Mouse (Mus musculus) intestine, postnatal 0 days (tissue): ENCODE data around the gene Meioc. TPM values are rescaled to one million over a fixed set of nuclear protein-coding genes. Genes with fewer than 3 reads are reported as not detected.

Experiments
- ATAC-seq: fragments of 200-750 bp; cut with Nextera tagmentation; 2 replicates; pipeline ENCODE4 v1.8.0; 2017; ENCODE audit warnings: mild to moderate bottlenecking, moderate TSS enrichment, moderate library complexity
- H3K27ac ChIP-seq: fragments of 300-500 bp; sonication (generic); 2 replicates; pipeline ENCODE4 v1.5.1; 2014; ENCODE audit warnings: mild to moderate bottlenecking, low read depth, low read length, moderate library complexity
- H3K27me3 ChIP-seq: fragments of 300-500 bp; sonication (generic); replicated peaks from 2 replicates; pipeline ENCODE4 v1.6.1; 2014; ENCODE audit warnings: low read length, mixed read lengths; ENCODE audit not compliant: control insufficient read depth, insufficient read depth
- H3K36me3 ChIP-seq: fragments of 300-500 bp; sonication (generic); 2 replicates; pipeline ENCODE4 v1.6.1; 2014; ENCODE audit warnings: mild to moderate bottlenecking, moderate library complexity; ENCODE audit not compliant: control insufficient read depth, insufficient read depth
- H3K4me1 ChIP-seq: fragments of 300-500 bp; sonication (generic); replicated peaks from 2 replicates; pipeline ENCODE4 v1.6.1; 2014; ENCODE audit warnings: antibody characterized with exemption, low read length, mixed read lengths; ENCODE audit not compliant: control insufficient read depth, insufficient read depth
- H3K4me2 ChIP-seq: fragments of 300-500 bp; sonication (generic); replicated peaks from 2 replicates; pipeline ENCODE4 v1.6.1; 2014; ENCODE audit warnings: low read depth, mild to moderate bottlenecking, moderate library complexity
- H3K4me3 ChIP-seq: fragments of 300-500 bp; sonication (generic); 2 replicates; pipeline ENCODE4 v1.5.1; 2014; ENCODE audit warnings: low read depth, low read length
- H3K9ac ChIP-seq: fragments of 300-500 bp; sonication (generic); 2 replicates; pipeline ENCODE4 v1.6.1; 2014; ENCODE audit warnings: mild to moderate bottlenecking, low read depth, low read length
- H3K9me3 ChIP-seq: fragments of 300-500 bp; sonication (generic); 2 replicates; pipeline ENCODE4 v1.6.1; 2016; ENCODE audit warnings: mixed run types; ENCODE audit not compliant: control insufficient read depth
- CTCF ChIP-seq: sonication (generic); IDR thresholded peaks from 2 replicates; pipeline ENCODE4 v1.5.1; 2016; ENCODE audit warnings: low read depth, mild to moderate bottlenecking, control low read depth, antibody characterized with exemption, moderate library complexity
- WGBS: fragments of 180-500 bp; shearing (Covaris S2); extraction: QIAGEN DNeasy Blood & Tissue Kit; methylation state at CpG from one replicate; pipeline ENCODE4 v1.1.7; 2014; 5-methylcytosine and 5-hydroxymethylcytosine counted together
- polyA plus RNA-seq: library from polyadenylated mRNA; unstranded; fragments of >200 nt; fragmentation: Nextera tagmentation; extraction: Ambion mirVana; gene quantifications from 2 replicates; pipeline ENCODE4 v1.2.1, GENCODE M21; 2015

Meioc gene
- polyA plus RNA-seq, 1 experiment from 2014 or later: 0.14 TPM

DNA sequence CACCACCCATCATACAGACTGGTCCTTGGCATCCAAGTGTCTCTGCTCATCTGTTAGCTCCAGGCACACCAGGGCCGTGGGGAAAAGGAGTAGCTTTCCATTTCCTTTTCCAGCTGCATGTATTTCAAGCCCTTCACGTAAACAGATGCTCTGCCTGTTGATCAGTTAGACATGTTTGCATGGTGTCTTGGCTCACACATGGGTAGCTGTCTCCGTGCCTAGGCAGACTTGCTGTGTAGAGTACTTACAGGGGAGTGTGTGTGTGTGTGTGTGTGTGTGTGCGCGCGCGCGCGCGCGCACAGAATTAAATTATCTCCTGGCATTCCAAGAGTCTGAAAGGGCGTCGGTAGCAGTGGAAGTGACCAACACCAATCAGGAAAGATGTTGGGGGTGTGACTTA, 17.3 kb upstream of the Meioc start:
- Histone ChIP-seq H3K9me3 (no peaks in the 10 kb centered on the region), H3K4me2 (no peak overlapping the region), H3K4me3 (no peak overlapping the region), H3K9ac (no peak overlapping the region), H3K27ac (no peak overlapping the region), H3K4me1 (no peaks in the 10 kb centered on the region; the same call in 1 of the 2 replicates), H3K36me3 (no peaks in the 10 kb centered on the region), H3K27me3 (no peaks in the 10 kb centered on the region)
- no peak for TF ChIP-seq CTCF
- no peak for ATAC-seq
- WGBS: 67% methylated on average over 13 of the region's 13 CpGs

DNA sequence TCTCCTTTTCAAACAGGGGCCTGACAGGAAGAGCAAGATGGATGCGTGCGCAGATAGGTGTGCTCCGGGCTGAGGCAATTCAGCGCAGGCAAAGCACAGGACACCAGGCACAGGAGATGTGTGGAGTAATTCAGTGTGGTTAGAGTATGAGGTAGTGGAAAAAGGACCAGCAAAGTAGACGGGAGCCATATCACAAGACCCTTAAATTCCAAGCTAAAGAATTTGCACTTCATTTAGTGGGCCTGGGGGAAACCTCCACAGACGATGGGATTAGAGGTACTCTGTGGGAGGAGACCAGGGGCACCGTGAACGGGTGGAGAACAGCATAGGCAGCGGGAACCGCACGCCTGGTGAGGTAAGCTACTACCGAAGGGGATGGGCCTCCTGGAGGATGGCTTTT, 15.6 kb upstream of the Meioc start:
- no peak for TF ChIP-seq CTCF
- Histone ChIP-seq H3K36me3 (no peaks in the 10 kb centered on the region), H3K4me1 (no peaks in the 10 kb centered on the region; the same call in 1 of the 2 replicates), H3K4me2 (no peak overlapping the region), H3K27ac (no peak overlapping the region), H3K9me3 (no peaks in the 10 kb centered on the region), H3K4me3 (no peak overlapping the region), H3K9ac (no peak overlapping the region), H3K27me3 (no peaks in the 10 kb centered on the region)
- WGBS: 76% methylated on average over 12 of the region's 12 CpGs
- no peak for ATAC-seq

GRCm38 (mm10) chr11:102651381-102651780, 12.1 kb upstream of the Meioc start:
- Histone ChIP-seq H3K36me3 (no peaks in the 10 kb centered on the region), H3K4me1 (no peaks in the 10 kb centered on the region; the same call in 1 of the 2 replicates), H3K9ac (no peak overlapping the region), H3K9me3 (no peaks in the 10 kb centered on the region), H3K27ac (no peak overlapping the region), H3K4me2 (no peak overlapping the region), H3K4me3 (no peak overlapping the region), H3K27me3 (no peaks in the 10 kb centered on the region)
- no peak for ATAC-seq
- WGBS: 5% methylated on average over 9 of the region's 9 CpGs
- peak; percentile 96 for TF ChIP-seq CTCF

DNA sequence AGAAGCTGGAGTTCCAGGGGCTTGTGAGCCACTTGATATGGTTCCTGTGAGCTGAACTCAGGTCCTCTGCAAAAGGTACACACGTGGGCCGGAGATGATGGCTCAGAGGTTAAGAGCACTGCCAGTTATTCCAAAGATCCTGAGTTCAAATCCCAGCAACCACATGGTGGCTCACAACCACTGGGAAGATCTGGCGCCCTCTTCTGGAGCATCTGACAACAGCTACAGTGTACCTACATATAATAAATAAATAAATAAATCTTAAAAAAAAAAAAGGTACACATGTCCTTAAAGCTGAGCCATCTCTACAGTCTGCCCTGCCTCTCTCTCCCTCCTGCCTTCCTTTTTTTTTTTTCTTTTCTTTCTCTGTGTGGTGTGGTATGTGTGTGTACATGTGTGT, 10.7 kb upstream of the Meioc start:
- 68% methylated on average over 3 of the region's 3 CpGs for WGBS
- no peak for ATAC-seq

GRCm38 (mm10) chr11:102655888-102656287, 7.6 kb upstream of the Meioc start:
- H3K9me3 ChIP-seq: no peaks in the 10 kb centered on the region
- ATAC-seq: no peak
- whole genome bisulfite sequencing: 54% methylated on average over 8 of the region's 8 CpGs

More for the DNA sequence above, 10.7 kb upstream of the Meioc start:
- Histone ChIP-seq H3K36me3 (no peaks in the 10 kb centered on the region), H3K9me3 (no peaks in the 10 kb centered on the region), H3K9ac (no peak overlapping the region), H3K4me3 (no peak overlapping the region), H3K27ac (no peak overlapping the region), H3K4me1 (no peaks in the 10 kb centered on the region; the same call in 1 of the 2 replicates), H3K27me3 (no peaks in the 10 kb centered on the region), H3K4me2 (no peak overlapping the region)
- TF ChIP-seq CTCF: peak; percentile 57

GRCm38 (mm10) chr11:102656326-102656926, 7.1 kb upstream of the Meioc start:
- no peak for ATAC-seq
- H3K9me3 ChIP-seq: no peaks in the 10 kb centered on the region
- H3K9ac ChIP-seq: no peak overlapping the region
- H3K4me3 ChIP-seq: no peak overlapping the region
- H3K4me2 ChIP-seq: peak overlapping the region; percentile 35
- WGBS: 8% methylated on average over 4 of the region's 4 CpGs
- TF ChIP-seq CTCF: peak; percentile 77
- no peaks in the 10 kb centered on the region for H3K27me3 ChIP-seq
- H3K36me3 ChIP-seq: no peaks in the 10 kb centered on the region
- no peak overlapping the region for H3K27ac ChIP-seq
- H3K4me1 ChIP-seq: no peaks in the 10 kb centered on the region

More at GRCm38 (mm10) chr11:102655888-102656287, 7.6 kb upstream of the Meioc start:
- no peaks in the 10 kb centered on the region for H3K27me3 ChIP-seq
- H3K4me2 ChIP-seq: no peak overlapping the region
- H3K9ac ChIP-seq: no peak overlapping the region
- TF ChIP-seq CTCF: no peak
- H3K36me3 ChIP-seq: no peaks in the 10 kb centered on the region
- no peak overlapping the region for H3K4me3 ChIP-seq
- H3K4me1 ChIP-seq: no peaks in the 10 kb centered on the region; the same call in 1 of the 2 replicates
- no peak overlapping the region for H3K27ac ChIP-seq

GRCm38 (mm10) chr11:102656931-102657330, 6.6 kb upstream of the Meioc start:
- Histone ChIP-seq H3K4me1 (no peaks in the 10 kb centered on the region), H3K9ac (no peak overlapping the region), H3K27ac (no peak overlapping the region), H3K36me3 (no peaks in the 10 kb centered on the region), H3K4me3 (no peak overlapping the region), H3K27me3 (no peaks in the 10 kb centered on the region), H3K9me3 (no peaks in the 10 kb centered on the region), H3K4me2 (no peak overlapping the region)
- no peak for ATAC-seq
- TF ChIP-seq CTCF: no peak
- WGBS: 49% methylated on average over 6 of the region's 6 CpGs
